Mouse (Mus musculus): ENCODE data around the gene Brinp3.

Gene Brinp3

DNA sequence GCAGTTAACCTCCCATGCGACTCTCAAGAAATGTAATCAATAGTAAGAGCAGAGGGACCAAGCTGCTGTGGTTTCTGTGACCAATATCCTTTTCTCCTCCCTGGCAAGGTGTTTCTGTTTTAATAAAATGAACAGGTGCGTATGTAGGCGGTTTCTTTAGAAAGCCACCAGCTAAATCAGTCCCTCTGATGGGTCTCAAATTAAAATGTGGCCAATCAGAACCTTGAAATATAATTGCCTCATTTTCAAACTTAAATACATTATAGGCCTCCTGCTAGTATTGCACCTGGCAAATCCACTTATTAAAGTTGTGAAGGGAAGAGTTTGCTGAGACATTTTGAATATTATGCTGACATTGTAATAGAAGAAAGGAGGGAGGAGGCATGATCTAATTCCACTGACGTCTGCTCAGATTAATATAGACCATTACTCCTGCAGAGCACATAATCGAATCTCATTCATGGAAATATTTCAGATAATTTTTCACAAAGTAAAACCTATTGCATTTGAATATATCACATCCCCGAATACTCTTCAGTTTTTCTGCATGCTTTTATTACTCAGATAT, 305.5 kb downstream of the Brinp3 start:
- no peak for DNase-seq (ENCODE audit: low spot score)

DNA sequence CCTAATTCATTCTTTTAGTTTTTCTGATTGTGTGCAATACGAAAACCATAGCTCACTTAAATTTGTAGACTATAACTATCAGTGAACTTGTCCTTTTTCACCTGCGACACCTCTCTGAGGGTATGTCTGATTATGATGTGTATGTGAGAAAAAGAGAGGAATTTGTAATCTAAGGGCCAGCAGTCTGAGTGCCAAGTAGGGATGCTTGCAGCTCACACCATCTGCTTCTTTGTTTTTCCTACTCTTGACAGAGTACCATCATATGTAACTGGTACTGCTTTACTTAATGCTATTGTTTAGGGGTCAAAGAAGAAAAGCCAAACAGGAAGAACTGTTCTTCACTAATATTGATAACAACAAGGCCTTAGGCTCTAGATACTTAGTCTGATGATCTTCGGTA, 307.3 kb downstream of the Brinp3 start:
- no peak for DNase-seq (ENCODE audit: low spot score)

DNA sequence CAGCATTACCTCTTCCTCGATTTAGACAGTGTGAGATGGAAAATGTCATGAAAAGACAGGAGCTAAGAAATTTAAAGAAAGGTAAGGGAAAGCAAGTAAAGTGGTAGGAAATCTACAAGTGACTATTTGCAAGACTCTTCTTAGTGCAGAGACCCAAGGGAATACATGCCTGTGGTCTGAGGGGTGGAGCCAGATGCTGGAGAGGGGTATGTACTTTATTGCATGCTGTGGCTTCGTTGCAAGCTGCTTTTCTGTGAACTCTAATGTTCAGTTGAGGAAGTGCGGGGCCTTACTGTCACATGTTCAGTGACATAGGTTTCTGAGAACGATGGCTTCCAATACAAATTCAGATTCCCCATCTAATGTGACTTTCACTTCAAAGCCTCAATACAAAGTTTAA, 313.2 kb downstream of the Brinp3 start:
- no peak for DNase-seq (ENCODE audit: low spot score)

GRCm38 (mm10) chr1:146833888-146834287, 339.3 kb downstream of the Brinp3 start:
- DNase-seq (ENCODE audit: low spot score) = no peak

- DNase-seq (ENCODE audit: low spot score) = no peak
Observed at GRCm38 (mm10) chr1:146844087-146844486, 349.5 kb downstream of the Brinp3 start.

DNA sequence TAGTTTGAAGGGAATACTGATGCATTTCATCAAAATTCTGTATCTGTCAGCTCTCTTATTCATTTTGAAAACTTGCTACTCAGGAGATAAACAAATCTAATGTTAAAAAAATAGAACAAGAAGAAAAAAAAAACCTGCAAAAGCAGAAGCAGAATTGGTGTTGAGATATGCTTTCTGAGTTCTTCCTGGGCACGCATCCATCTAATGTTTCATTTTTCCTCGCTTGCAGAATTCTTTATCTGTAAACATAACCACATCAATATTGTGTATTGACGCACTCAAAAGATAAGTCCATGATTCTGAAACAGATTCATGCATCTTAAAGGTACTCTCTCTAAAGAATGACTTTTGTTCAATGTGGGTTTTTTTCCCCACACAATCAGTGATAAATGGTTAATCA, 354.3 kb downstream of the Brinp3 start:
- no peak for DNase-seq (ENCODE audit: low spot score)

DNA sequence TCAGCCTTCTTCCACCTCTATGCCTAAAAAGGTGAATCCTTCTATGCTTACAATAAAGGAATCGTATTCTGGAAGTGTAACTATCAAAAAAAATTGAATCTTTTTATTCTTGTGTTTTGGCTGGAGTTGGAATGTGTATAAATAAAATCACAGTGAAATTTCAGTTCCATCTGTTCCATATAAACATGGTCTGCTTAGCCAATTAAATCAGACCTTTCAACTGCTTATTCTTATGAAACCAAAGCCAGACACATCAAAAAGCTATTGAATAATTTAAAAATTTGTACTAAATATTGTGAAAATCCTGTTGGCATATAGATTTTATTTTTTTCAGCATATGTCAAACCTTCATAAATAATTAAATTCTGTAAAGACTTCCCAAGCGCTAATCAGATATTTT, 355.6 kb downstream of the Brinp3 start:
- no peak for DNase-seq (ENCODE audit: low spot score)

- no peak for DNase-seq (ENCODE audit: low spot score)
Observed at GRCm38 (mm10) chr1:146898636-146899035, 404.1 kb downstream of the Brinp3 start.

GRCm38 (mm10) chr1:146901691-146902090, 407.1 kb downstream of the Brinp3 start:
- no peak for DNase-seq (ENCODE audit: low spot score)

- DNase-seq (ENCODE audit: low spot score) = no peak
Observed at GRCm38 (mm10) chr1:146939463-146940389, 445.2 kb downstream of the Brinp3 start.

Measured in testis, postnatal 10 days (tissue).